Comparison of ENCODE assay signal across 19 mouse cellular contexts in genomic region chr17:67864363-67864762, GRCm38 (mm10).
DNase-seq lines count a peak whose midpoint lies in the region; ATAC-seq lines count a peak whose summit lies in the region.
"Had no signal": no experiment of that assay in that cellular context is flagged by ENCODE, and none has a peak within 500 bp of the region (broad histone marks: within the 10 kb centered on the region; RNA-seq: fewer than 3 reads in every experiment).

No protein-coding gene starts in this region.

- no peak overlapping the region for H3K9ac ChIP-seq in heart, embryonic 15.5 days
- H3K9ac ChIP-seq in limb, embryonic 12.5 days (replicated peaks), result no peak overlapping the region
- H3K9ac ChIP-seq: heart, embryonic 13.5 days; hindbrain, embryonic 15.5 days had no signal

- H3K27me3 ChIP-seq in heart, embryonic 10.5 days (ENCODE audit: insufficient read depth, poor library complexity, severe bottlenecking), result peaks cover 47% of the 10 kb centered on the region; the same call in 1 of the 2 replicates
- H3K27me3 ChIP-seq in heart, embryonic 15.5 days, result peaks cover 65% of the 10 kb centered on the region
- no peaks in the 10 kb centered on the region for H3K27me3 ChIP-seq in limb, embryonic 12.5 days
- no peaks in the 10 kb centered on the region for H3K27me3 ChIP-seq in limb, embryonic 10.5 days (ENCODE audit: low read depth, poor library complexity, severe bottlenecking)
- H3K27me3 ChIP-seq: hindbrain, embryonic 15.5 days had no signal

- no peaks in the 10 kb centered on the region; the same call in 1 of the 2 replicates for H3K4me1 ChIP-seq in heart, embryonic 10.5 days
- peaks cover 5% of the 10 kb centered on the region; the same call in 1 of the 2 replicates for H3K4me1 ChIP-seq in heart, embryonic 15.5 days (replicated peaks)
- peaks cover 30% of the 10 kb centered on the region for H3K4me1 ChIP-seq in limb, embryonic 12.5 days (replicated peaks)
- H3K4me1 ChIP-seq in limb, embryonic 10.5 days, result peaks cover 24% of the 10 kb centered on the region
- H3K4me1 ChIP-seq: hindbrain, embryonic 15.5 days had no signal

- intact Hi-C loops in heart, postnatal 25 days (cut with DNase I), result no loop called here
- intact Hi-C loops in heart, postnatal 14 days (cut with DNase I), result loop anchor here (5.0 kb wide), 1 partner anchor 988 kb away; no protein-coding TSS in a partner anchor

- DNase-seq in heart, embryonic 10.5 days (ENCODE audit: low spot score), result peak; percentile 85
- no peak for DNase-seq in heart, postnatal 25 days (ENCODE audit: low spot score)
- no peak for DNase-seq in heart, postnatal 14 days
- no peak for DNase-seq in limb, embryonic 10.5 days (ENCODE audit: low spot score)
- DNase-seq in spleen, postnatal 36 days (ENCODE audit: low spot score in 2 of 2), result no peak
- DNase-seq: adrenal gland, postnatal 10 days; cerebellum, adult 11 months; cerebellum, adult 9-10 months; cerebellum, postnatal 25 days; gastrocnemius, postnatal 36 days; kidney, adult 2 months had no signal

- peaks cover 49% of the 10 kb centered on the region for H3K36me3 ChIP-seq in heart, embryonic 10.5 days
- H3K36me3 ChIP-seq in heart, embryonic 15.5 days, result 0 out of 2 replicates have a peak, but pooled peaks cover 6% of the 10 kb centered on the region
- peaks cover 72% of the 10 kb centered on the region for H3K36me3 ChIP-seq in limb, embryonic 12.5 days
- peaks cover 79% of the 10 kb centered on the region for H3K36me3 ChIP-seq in limb, embryonic 10.5 days
- H3K36me3 ChIP-seq: hindbrain, embryonic 15.5 days had no signal

- peak; percentile 63; the same call in 1 of the 2 replicates for ATAC-seq in heart, embryonic 15.5 days (replicated peaks; ENCODE audit: insufficient number of reproducible peaks, insufficient read depth, low FRiP score, low read depth)
- ATAC-seq in limb, embryonic 12.5 days (ENCODE audit: insufficient number of reproducible peaks, insufficient read depth, low FRiP score, low TSS enrichment, low read depth), result no peak
- ATAC-seq: forebrain, embryonic 14.5 days; intestine, embryonic 16.5 days had no signal

- no peaks in the 10 kb centered on the region for H3K9me3 ChIP-seq in heart, embryonic 10.5 days
- no peaks in the 10 kb centered on the region for H3K9me3 ChIP-seq in heart, embryonic 15.5 days (replicated peaks)
- peaks cover 6% of the 10 kb centered on the region for H3K9me3 ChIP-seq in limb, embryonic 12.5 days
- no peaks in the 10 kb centered on the region for H3K9me3 ChIP-seq in limb, embryonic 10.5 days (replicated peaks)
- H3K9me3 ChIP-seq: hindbrain, embryonic 15.5 days had no signal

- no peak overlapping the region for H3K27ac ChIP-seq in heart, embryonic 10.5 days
- no peak overlapping the region for H3K27ac ChIP-seq in heart, embryonic 15.5 days
- 0 out of 2 replicates have a peak overlapping the region, but pooled peaks have one; percentile 56 for H3K27ac ChIP-seq in limb, embryonic 12.5 days
- H3K27ac ChIP-seq in limb, embryonic 10.5 days, result no peak overlapping the region
- H3K27ac ChIP-seq: forebrain, embryonic 10.5 days; heart, embryonic 13.5 days; hindbrain, embryonic 15.5 days had no signal

- no peak overlapping the region for H3K4me2 ChIP-seq in heart, embryonic 15.5 days
- no peak overlapping the region for H3K4me2 ChIP-seq in limb, embryonic 12.5 days
- H3K4me2 ChIP-seq: heart, embryonic 13.5 days; hindbrain, embryonic 15.5 days had no signal

- WGBS in heart, embryonic 10.5 days, result 46% methylated on average over 10 of the region's 10 CpGs
- WGBS in heart, embryonic 15.5 days, result 41% methylated on average over 10 of the region's 10 CpGs
- 87% methylated on average over 10 of the region's 10 CpGs for WGBS in limb, embryonic 12.5 days
- 94% methylated on average over 10 of the region's 10 CpGs for WGBS in limb, embryonic 10.5 days

- no peak overlapping the region for H3K4me3 ChIP-seq in heart, embryonic 10.5 days
- no peak overlapping the region for H3K4me3 ChIP-seq in heart, embryonic 15.5 days
- H3K4me3 ChIP-seq in limb, embryonic 12.5 days (replicated peaks), result no peak overlapping the region
- no peak overlapping the region for H3K4me3 ChIP-seq in limb, embryonic 10.5 days
- H3K4me3 ChIP-seq: erythroblast, embryonic 14.5 days; forebrain, embryonic 10.5 days; heart, embryonic 13.5 days; hindbrain, embryonic 15.5 days had no signal
